Mouse (Mus musculus) megakaryocyte, embryonic 14.5 days (primary cell): ENCODE results near the gene Gm5134.

Source experiments
- FLI1 ChIP-seq: IDR thresholded peaks from 2 replicates; pipeline ENCODE4 v1.6.1; 2012; ENCODE audit warnings: low read length, inconsistent platforms, mixed read lengths
- GATA1 ChIP-seq: IDR thresholded peaks from 3 replicates; pipeline ENCODE4 v1.6.1; 2012; ENCODE audit warnings: mixed read lengths, low read length, inconsistent platforms, borderline replicate concordance

DNA sequence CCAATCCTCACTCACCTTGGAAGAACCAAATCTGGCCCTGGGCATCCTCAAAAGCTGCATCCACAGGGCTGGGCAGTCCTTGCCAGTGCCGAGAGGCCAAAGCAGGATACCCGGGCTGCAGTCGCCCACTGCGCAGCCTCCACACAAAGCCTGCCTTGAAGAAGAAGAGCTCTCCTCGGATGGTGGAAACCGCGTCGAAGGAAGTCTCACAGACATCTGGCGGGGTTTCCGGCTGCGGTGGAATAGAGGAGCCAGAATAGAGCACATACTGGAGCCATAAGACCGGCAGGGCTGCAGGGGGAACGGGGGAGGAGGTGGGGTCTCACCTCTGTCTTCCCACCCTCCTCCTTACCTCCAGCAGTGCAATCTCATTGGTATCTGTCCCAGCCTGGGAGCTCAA, 27.9 kb upstream of the Gm5134 start:
- TF ChIP-seq GATA1, result no peak
- TF ChIP-seq FLI1, result no peak
